Mouse (Mus musculus) c-Kit-negative CD71-positive TER-119-positive erythroid progenitor cells, embryonic 14.5 days (primary cell): Measurements from ENCODE around the gene Smarcal1.

Source experiments
- DNase-seq: peaks from one replicate; pipeline ENCODE4 v3.0.0-alpha.2; 2013; ENCODE audit warnings: low read depth, low spot score

Smarcal1 gene

DNA sequence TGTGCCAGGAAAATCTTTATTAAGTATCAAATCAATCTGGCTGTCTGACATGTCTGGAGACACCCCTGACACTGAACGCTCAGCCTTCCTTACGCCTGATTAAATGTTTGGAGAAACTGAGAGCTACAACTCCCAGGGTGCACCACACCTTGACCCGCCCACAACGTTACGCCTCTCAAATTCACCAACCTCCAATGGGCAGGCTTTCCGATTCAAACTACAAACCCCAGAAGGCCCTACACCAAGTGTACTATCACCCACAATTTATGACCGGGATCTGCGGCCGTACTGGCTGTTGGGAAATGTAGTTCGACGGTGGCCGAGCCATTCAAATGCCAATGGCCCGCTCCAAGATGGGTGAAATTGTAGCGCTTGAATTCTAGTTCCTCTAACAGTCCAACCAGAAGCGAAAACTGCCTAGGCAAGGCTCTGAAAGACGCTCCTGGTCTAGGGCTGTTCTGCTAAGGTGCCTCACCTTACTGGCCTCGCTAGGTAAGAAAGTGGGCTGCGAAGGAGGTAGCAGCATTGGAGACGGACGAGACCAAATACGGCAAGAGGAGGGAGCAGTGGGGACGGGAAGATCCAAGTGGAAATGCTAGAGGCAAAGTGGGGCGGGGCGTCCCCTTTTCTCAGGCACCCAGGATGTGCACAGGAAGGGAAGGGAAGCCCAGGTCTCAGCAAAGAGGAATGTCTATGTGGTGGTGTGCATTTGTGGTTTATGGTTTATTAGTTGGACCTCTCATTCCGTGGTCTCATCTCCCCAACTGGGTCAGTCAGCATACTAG is at the start of gene Smarcal1:
Gene Smarcal1 (plus strand): TSS at position 305 of the 785 bp plus-strand sequence.
- peak; percentile 92 for DNase-seq

- DNase-seq: no peak
Measured at GRCm38 (mm10) chr1:72533439-72533838, 49.6 kb upstream of the Smarcal1 start.

DNA sequence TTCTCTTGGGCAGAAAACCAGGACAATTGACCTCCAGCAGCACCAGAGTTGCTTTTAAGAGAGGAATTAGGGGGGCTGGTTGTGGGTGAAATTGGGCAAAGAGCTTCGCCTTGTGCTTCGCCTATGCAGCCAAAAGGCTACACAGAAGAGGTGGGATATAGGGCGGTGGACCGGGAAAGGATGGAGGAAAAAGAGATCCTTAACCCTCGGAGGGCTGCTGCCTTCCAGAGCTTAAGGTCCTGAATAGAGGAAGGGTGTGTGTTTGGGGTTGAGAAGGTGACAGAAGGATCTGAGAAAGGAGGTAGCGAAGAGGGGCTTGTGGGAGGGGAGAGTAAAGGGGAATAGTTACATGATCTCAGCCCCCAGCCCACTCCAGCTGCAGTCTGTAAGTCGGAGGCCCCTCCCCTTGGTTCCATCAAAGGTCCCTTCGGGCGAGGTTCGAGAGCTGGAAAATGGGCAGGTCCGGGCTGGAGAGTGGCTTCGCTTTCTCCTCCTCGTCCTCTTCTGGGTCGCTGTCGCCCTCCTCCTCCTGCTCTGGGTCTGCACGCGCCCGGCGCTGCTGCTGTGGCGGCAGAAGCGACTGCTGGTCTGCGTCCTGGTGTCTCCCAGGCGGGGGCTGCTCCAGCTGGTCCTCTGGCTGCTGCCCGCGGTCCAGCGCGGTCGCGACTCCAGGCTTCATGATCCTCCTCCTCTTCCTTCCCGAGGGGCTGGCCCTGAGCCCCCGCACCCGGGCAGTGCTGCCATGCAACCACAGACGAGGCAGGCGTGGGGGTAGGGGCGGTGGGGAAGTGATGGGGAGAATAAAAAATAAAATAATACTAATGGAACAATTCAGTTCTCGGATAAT is 47.1 kb upstream of the Smarcal1 start:
- no peak for DNase-seq

DNA sequence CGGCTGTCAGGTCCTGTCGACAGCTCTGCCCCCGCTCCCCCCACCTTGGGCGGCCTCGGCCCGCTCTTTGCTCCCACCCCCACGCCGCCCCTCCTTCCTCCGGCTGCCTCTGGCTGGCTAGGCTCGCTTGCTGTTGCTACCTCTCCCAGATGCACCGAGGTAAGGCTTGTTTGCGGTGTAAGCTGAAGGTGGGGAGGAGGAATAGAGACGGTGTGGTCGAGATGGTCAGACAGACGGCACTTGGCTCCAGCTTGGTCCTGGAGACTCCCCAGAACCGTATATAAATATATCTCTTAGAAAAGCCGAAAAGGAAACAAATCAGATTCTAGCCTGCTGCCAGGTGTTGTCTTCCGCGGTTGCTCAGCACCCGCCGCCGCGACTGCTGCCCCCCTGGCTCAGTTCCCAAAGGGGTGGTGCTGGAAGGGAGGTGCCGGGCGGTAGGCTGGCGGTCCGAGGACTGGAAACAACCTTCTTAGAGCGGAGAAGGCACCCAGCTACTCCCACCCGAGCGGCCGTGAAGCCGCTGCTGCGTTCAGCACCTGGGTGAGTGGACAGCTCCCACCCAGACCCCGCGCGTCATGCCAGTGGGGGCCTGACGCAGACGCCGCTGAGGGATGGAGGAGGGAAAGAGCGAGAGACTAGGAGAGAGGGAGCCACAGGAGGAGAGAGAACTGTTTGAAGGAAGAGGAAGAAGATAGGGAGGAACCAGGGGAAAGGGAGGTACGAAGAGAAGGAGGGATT is 46.3 kb upstream of the Smarcal1 start, which contains the start of gene March4:
Gene March4 (minus strand): TSS at position 320 of the 741 bp plus-strand sequence.
- no peak for DNase-seq

GRCm38 (mm10) chr1:72538266-72538665 is 44.8 kb upstream of the Smarcal1 start:
- no peak for DNase-seq

DNA sequence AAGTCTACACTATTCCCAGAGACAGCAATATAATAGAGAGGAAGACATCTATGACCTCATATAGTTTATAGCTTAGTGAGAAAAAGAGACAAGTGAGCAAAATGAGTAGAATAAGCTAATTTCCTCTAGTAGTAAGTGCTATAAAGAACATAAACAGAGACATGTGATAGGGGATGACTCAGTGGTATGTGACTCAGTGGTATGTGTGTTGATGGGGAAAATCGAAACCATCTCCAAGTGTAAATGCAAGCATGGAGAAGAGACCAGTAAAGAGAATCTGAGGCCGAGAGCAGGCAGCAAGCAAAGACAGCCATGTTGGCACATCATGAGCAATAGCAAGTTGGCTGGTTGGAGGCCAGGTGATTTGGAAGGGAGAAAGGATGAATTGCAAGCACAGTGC is 32.7 kb upstream of the Smarcal1 start:
- DNase-seq: no peak

GRCm38 (mm10) chr1:72556471-72556870 is 26.6 kb upstream of the Smarcal1 start:
- no peak for DNase-seq

GRCm38 (mm10) chr1:72558625-72559024 is 24.4 kb upstream of the Smarcal1 start:
- no peak for DNase-seq

DNA sequence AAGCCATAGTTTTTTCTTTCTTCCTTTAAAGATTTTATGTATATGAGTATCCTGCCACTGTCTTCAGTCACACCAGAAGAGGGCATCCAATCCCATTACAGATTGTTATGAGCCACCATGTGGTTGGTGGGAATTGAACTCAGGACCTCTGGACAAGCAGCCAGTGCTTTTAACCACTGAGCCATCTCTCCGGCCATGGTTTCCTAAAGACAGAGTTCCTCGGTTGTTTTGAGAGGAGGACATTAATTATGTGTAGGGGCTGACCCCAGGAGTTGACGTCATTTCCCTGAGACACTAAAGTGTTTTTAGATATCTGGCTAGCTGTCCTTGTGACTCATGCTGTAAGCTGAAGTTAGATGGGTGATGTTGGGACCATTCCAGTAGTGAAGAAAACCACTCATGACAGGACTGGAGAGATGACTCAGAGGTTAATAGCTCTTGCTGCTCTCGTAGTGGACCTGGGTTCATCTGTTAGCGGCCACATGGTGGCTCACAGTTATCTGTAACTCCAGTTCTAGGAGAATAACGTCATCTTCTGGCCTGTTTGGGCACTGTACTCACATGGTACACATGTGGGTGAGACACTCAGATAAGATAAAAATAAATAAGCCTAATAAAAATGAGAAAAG is 18.6 kb upstream of the Smarcal1 start:
- no peak for DNase-seq

GRCm38 (mm10) chr1:72567056-72567455 is 16.0 kb upstream of the Smarcal1 start:
- DNase-seq: no peak

GRCm38 (mm10) chr1:72568725-72569124 is 14.3 kb upstream of the Smarcal1 start:
- DNase-seq: no peak

DNA sequence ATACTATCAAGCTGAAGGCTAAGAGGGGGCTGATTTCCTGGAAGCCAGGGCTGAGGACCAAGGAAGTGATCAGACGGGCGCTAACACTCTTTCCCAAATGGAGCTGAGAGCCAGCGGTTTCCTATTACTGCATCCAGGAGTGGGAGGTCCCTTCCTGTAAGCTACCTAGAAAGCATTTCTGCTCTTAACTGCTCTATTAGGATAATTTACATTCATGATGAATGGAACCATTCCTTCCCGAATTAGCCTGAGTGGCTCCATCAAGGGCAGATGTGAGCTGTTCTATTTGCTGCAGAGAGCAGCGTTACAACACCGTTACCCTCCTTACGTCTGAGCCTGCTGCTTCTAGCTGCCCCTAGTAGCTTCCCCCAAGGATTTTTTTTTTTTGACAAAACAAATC is 9.0 kb upstream of the Smarcal1 start:
- DNase-seq: no peak

DNA sequence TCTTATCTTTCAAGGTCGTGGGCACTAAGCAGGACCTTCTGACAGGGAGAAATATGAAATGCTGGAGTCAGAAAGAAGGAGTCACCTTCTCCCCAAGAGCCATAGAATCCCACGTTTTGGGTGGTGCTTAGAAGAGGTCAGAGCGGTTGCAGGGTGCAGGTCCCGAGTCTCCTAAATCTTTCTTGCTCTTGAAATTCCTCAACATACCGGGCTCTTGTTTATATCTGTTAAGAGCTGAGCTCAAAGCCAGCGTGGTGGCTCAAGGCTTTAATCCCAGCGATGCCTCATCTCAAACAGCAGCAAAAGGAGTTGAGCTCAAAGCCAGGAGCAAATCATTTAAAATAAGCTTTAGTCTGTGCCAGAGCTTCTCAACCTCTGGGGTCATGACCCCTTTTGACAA is 8.4 kb upstream of the Smarcal1 start:
- DNase-seq: no peak

DNA sequence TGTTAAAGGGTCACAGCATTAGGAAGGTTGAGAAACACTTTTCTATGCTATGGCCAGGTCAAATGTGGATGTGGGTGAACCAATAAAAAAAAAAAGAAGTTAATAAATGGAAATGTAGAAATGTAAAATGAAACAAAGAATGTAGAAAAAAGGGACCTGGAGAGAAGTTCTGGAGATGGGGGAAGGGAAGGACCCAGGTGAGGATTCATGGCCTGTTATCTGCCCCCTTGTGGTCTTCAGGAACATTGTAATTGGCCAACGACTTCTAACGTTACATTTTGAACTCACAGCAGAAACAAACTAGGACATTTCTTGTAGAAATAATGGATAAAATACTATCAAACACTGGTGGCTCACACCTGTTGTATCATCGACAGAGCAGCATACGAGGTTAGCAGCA is 7.9 kb upstream of the Smarcal1 start:
- no peak for DNase-seq

DNA sequence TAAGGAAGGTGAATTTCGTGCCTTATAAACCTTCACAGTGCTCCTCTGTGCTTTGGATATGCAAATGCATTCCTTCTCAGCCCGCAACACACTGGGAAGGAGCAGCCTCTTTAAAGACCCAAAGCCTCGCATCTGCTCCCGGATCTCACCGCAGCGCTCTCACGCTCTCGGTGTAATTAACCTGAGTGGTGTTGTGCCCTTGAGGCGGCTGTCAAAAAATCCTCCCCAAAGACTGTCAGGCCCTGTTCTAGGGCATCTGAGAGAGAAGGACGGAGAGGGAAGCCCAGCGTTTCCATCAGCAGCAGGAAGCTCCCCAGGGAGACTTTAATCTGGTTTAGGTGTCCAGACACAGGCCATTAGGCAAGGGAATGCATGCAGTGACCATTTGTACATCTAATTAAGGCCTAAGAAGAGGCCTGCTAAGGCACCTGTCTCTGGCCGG is 5.5 kb upstream of the Smarcal1 start:
- no peak for DNase-seq

GRCm38 (mm10) chr1:72578351-72578750 is 4.7 kb upstream of the Smarcal1 start:
- no peak for DNase-seq

- DNase-seq: no peak
Measured at GRCm38 (mm10) chr1:72578806-72579205, 4.2 kb upstream of the Smarcal1 start.

- DNase-seq: no peak
Measured at GRCm38 (mm10) chr1:72583906-72584305, 855 bp downstream of the Smarcal1 start.

DNA sequence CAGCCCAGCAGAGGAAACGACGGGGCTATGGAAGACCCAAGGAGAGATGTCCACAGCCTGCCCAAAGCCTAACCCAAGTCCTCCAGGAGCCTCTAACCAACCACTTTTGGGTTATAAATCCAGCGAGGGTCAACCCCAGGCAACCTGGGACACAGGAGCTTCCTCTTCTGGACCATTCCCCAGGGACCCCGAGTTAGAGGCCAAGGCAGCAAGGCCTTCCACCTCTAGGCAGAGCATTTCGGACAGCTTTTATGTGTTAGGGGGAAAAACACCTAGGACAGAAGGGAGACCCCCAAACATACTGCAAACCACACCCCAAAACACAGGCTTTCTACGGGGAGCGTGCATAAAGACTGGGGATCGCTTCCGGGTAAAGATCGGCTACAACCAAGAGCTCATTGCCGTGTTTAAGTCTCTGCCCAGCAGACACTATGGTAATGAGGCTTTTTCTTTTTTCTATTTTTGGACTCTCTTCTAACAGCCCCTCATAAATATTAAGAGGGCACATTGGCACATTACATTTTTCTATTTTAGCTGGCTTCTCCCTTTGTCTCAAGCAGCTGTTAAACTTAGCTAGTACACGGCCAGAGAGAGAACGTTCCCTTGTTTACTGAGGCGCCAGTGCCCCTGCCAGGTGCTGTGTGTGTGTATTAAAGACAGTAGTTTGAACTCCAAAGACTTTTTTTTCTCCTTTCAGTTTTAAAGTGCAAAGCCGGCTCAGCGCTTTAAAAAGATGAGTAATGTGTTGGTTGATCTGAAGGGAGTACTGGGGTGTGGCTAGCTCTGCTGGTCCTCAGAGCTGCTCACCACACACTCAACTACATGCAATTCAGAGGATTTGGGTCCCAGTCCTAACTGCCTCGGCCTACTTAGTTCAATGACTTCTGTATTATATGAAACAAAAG is 3.2 kb downstream of the Smarcal1 start:
- DNase-seq: no peak

GRCm38 (mm10) chr1:72587532-72587931 is 4.5 kb downstream of the Smarcal1 start:
- no peak for DNase-seq
